7 mouse cellular contexts compared by ENCODE assay signal in the genomic region with DNA sequence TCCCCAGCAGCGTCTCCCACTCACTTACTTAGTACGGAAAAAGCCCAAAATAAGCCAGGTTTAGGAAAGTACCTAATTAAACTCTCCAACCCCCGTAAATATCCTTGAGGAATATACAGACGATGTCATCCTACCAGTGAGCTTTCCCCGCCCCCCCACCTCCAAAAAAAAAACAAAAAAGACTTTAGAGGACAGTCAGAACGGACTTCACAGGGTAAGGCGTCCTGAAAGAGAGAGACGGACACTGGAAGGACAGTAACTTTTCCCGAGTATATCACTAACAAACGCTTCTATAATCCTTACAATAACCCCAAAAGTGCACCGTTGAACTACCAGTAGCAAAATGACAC. TPM values are rescaled to one million over a fixed set of nuclear protein-coding genes. Genes with fewer than 3 reads are reported as not detected.
A peak's percentile ranks its signal among the peaks of the same experiment; 100 is the strongest.
DNase-seq lines count a peak whose midpoint lies in the region; ATAC-seq and TF ChIP-seq lines count a peak whose summit lies in the region.

No protein-coding gene starts in this region.

- H3K36me3 ChIP-seq in neural tube, embryonic 11.5 days (ENCODE audit: control insufficient read depth, insufficient read depth, low read length), result peaks cover 2% of the 10 kb centered on the region; the same call in 1 of the 2 replicates
- peaks cover 15% of the 10 kb centered on the region for H3K36me3 ChIP-seq in forebrain, embryonic 13.5 days (ENCODE audit: poor library complexity, severe bottlenecking)
- peaks cover 17% of the 10 kb centered on the region for H3K36me3 ChIP-seq in liver, embryonic 13.5 days
- 0 out of 2 replicates have a peak, but pooled peaks cover 2% of the 10 kb centered on the region for H3K36me3 ChIP-seq in stomach, postnatal 0 days (ENCODE audit: control insufficient read depth, insufficient read depth, low read length)

- H3K9me3 ChIP-seq in neural tube, embryonic 11.5 days (ENCODE audit: control insufficient read depth, low read length), result no peaks in the 10 kb centered on the region
- H3K9me3 ChIP-seq in forebrain, embryonic 13.5 days (replicated peaks), result no peaks in the 10 kb centered on the region
- H3K9me3 ChIP-seq in liver, embryonic 13.5 days (replicated peaks), result no peaks in the 10 kb centered on the region
- H3K9me3 ChIP-seq in stomach, postnatal 0 days (ENCODE audit: control insufficient read depth, low read length), result no peaks in the 10 kb centered on the region

- intact Hi-C loops in left cerebral cortex, postnatal 14 days (cut with DNase I), result no loop called here

- no peak for TF ChIP-seq CTCF in stomach, postnatal 0 days (IDR thresholded peaks at IDR 0.05; ENCODE audit: low read depth)

- no peak for TF ChIP-seq EP300 in stomach, postnatal 0 days (optimal IDR thresholded peaks at IDR 0.05)

- 11% methylated on average over 11 of the region's 11 CpGs for WGBS in neural tube, embryonic 11.5 days
- 12% methylated on average over 11 of the region's 11 CpGs for WGBS in forebrain, embryonic 13.5 days
- WGBS in liver, embryonic 13.5 days (ENCODE audit: insufficient replicate concordance), result 6% methylated on average over 11 of the region's 11 CpGs
- WGBS in stomach, postnatal 0 days, result 5% methylated on average over 11 of the region's 11 CpGs

- DNase-seq in neural tube, embryonic 11.5 days (ENCODE audit: low spot score), result no peak
- no peak for DNase-seq in neural tube, embryonic 10.5 days (ENCODE audit: extremely low spot score, low spot score)
- DNase-seq in liver, embryonic 13.5 days, result no peak
- DNase-seq in stomach, postnatal 0 days (ENCODE audit: low spot score), result no peak
- DNase-seq in left cerebral cortex, postnatal 14 days (ENCODE audit: low spot score in 2 of 2), result no peak
- DNase-seq in kidney, adult 8-10 months, result no peak

- peak overlapping the region; percentile 85; the same call in 1 of the 2 replicates for H3K9ac ChIP-seq in neural tube, embryonic 11.5 days (ENCODE audit: low read length)
- peak overlapping the region; percentile 90 for H3K9ac ChIP-seq in forebrain, embryonic 13.5 days
- peak overlapping the region; percentile 92 for H3K9ac ChIP-seq in liver, embryonic 13.5 days
- peak overlapping the region; percentile 58 for H3K9ac ChIP-seq in stomach, postnatal 0 days (ENCODE audit: low read length)

- H3K4me1 ChIP-seq in neural tube, embryonic 11.5 days (ENCODE audit: control insufficient read depth, insufficient read depth, low read length), result peaks cover 8% of the 10 kb centered on the region
- H3K4me1 ChIP-seq in forebrain, embryonic 13.5 days, result peaks cover 19% of the 10 kb centered on the region
- H3K4me1 ChIP-seq in liver, embryonic 13.5 days (replicated peaks), result peaks cover 31% of the 10 kb centered on the region
- H3K4me1 ChIP-seq in stomach, postnatal 0 days (replicated peaks; ENCODE audit: control insufficient read depth, insufficient read depth), result no peaks in the 10 kb centered on the region; the same call in 1 of the 2 replicates

- H3K4me3 ChIP-seq in neural tube, embryonic 11.5 days (ENCODE audit: low read depth, low read length), result peak overlapping the region; percentile 80
- H3K4me3 ChIP-seq in forebrain, embryonic 13.5 days, result peak overlapping the region; percentile 81
- H3K4me3 ChIP-seq in liver, embryonic 13.5 days (replicated peaks), result peak overlapping the region; percentile 89
- H3K4me3 ChIP-seq in stomach, postnatal 0 days (ENCODE audit: low read depth, low read length), result peak overlapping the region; percentile 69

- no peak; the same call in 1 of the 2 replicates for ATAC-seq in neural tube, embryonic 11.5 days (ENCODE audit: insufficient read depth, low FRiP score, low TSS enrichment)
- no peak; the same call in 1 of the 2 replicates for ATAC-seq in forebrain, embryonic 13.5 days
- ATAC-seq in liver, embryonic 13.5 days (ENCODE audit: low read depth), result peak; percentile 41
- peak; percentile 8 for ATAC-seq in stomach, postnatal 0 days (ENCODE audit: low FRiP score, low TSS enrichment)

- no peaks in the 10 kb centered on the region for H3K27me3 ChIP-seq in neural tube, embryonic 11.5 days (ENCODE audit: control insufficient read depth, insufficient read depth, low read length)
- peaks cover 5% of the 10 kb centered on the region for H3K27me3 ChIP-seq in forebrain, embryonic 13.5 days
- H3K27me3 ChIP-seq in liver, embryonic 13.5 days, result peaks cover 23% of the 10 kb centered on the region
- no peaks in the 10 kb centered on the region for H3K27me3 ChIP-seq in stomach, postnatal 0 days (ENCODE audit: control insufficient read depth, insufficient read depth, low read length)

- H3K4me2 ChIP-seq in neural tube, embryonic 11.5 days (ENCODE audit: low read depth), result peak overlapping the region; percentile 49
- peak overlapping the region; percentile 89 for H3K4me2 ChIP-seq in forebrain, embryonic 13.5 days
- H3K4me2 ChIP-seq in liver, embryonic 13.5 days, result peak overlapping the region; percentile 88
- peak overlapping the region; percentile 56 for H3K4me2 ChIP-seq in stomach, postnatal 0 days (replicated peaks; ENCODE audit: low read depth)

- no peak overlapping the region for H3K27ac ChIP-seq in neural tube, embryonic 11.5 days (ENCODE audit: low read depth, low read length)
- no peak overlapping the region for H3K27ac ChIP-seq in forebrain, embryonic 13.5 days
- peak overlapping the region; percentile 82; the same call in 1 of the 2 replicates for H3K27ac ChIP-seq in liver, embryonic 13.5 days
- H3K27ac ChIP-seq in stomach, postnatal 0 days (replicated peaks), result peak overlapping the region; percentile 67

RNA-seq across cellular contexts. Expression of a gene that starts 0.3 kb away (rescaled TPM):
- polyA plus RNA-seq in neural tube, embryonic 11.5 days (2014; fragmentation: Nextera tagmentation; extraction: Ambion mirVana), result 84.7 and 86.7 TPM in 2 replicates
- 64.1 and 66.5 TPM in 2 replicates for polyA plus RNA-seq in forebrain, embryonic 13.5 days (2015; fragmentation: Nextera tagmentation; extraction: Ambion mirVana)
- 60.9 and 61.9 TPM in 2 replicates for polyA plus RNA-seq in liver, embryonic 13.5 days (2015; fragmentation: Nextera tagmentation; extraction: Ambion mirVana)
- polyA plus RNA-seq in stomach, postnatal 0 days (2015; fragmentation: Nextera tagmentation; extraction: Ambion mirVana), result 21.1 and 21.7 TPM in 2 replicates
- 10 to 100 TPM; 17.5 to 18.8 TPM for total RNA-seq in left cerebral cortex, postnatal 14 days (2021)

RNA-seq across cellular contexts. Expression of a gene that starts 16.1 kb away (rescaled TPM):
- polyA plus RNA-seq in neural tube, embryonic 11.5 days (2014; fragmentation: Nextera tagmentation; extraction: Ambion mirVana), result 0.70 and 0.96 TPM in 2 replicates
- 0.15 and 0.18 TPM in 2 replicates for polyA plus RNA-seq in forebrain, embryonic 13.5 days (2015; fragmentation: Nextera tagmentation; extraction: Ambion mirVana)
- 0.07 and 0.09 TPM in 2 replicates for polyA plus RNA-seq in liver, embryonic 13.5 days (2015; fragmentation: Nextera tagmentation; extraction: Ambion mirVana)
- 0.40 and 0.41 TPM in 2 replicates for polyA plus RNA-seq in stomach, postnatal 0 days (2015; fragmentation: Nextera tagmentation; extraction: Ambion mirVana)
- under 1 TPM; 0.26 to 0.53 TPM for total RNA-seq in left cerebral cortex, postnatal 14 days (2021)

RNA-seq across cellular contexts. Expression of a gene that starts 19.4 kb away (rescaled TPM):
- polyA plus RNA-seq in neural tube, embryonic 11.5 days (2014; fragmentation: Nextera tagmentation; extraction: Ambion mirVana), result 92.9 and 102 TPM in 2 replicates
- 116 and 126 TPM in 2 replicates for polyA plus RNA-seq in forebrain, embryonic 13.5 days (2015; fragmentation: Nextera tagmentation; extraction: Ambion mirVana)
- polyA plus RNA-seq in liver, embryonic 13.5 days (2015; fragmentation: Nextera tagmentation; extraction: Ambion mirVana), result 46.0 and 48.6 TPM in 2 replicates
- polyA plus RNA-seq in stomach, postnatal 0 days (2015; fragmentation: Nextera tagmentation; extraction: Ambion mirVana), result 39.7 and 44.8 TPM in 2 replicates
- total RNA-seq in left cerebral cortex, postnatal 14 days (2021), result 10 to 100 TPM; 48.2 to 51.4 TPM

RNA-seq across cellular contexts. Expression of a gene that starts 25.0 kb away (rescaled TPM):
- polyA plus RNA-seq in neural tube, embryonic 11.5 days (2014; fragmentation: Nextera tagmentation; extraction: Ambion mirVana), result 386 and 396 TPM in 2 replicates
- 470 and 502 TPM in 2 replicates for polyA plus RNA-seq in forebrain, embryonic 13.5 days (2015; fragmentation: Nextera tagmentation; extraction: Ambion mirVana)
- polyA plus RNA-seq in liver, embryonic 13.5 days (2015; fragmentation: Nextera tagmentation; extraction: Ambion mirVana), result 133 and 151 TPM in 2 replicates
- 321 and 336 TPM in 2 replicates for polyA plus RNA-seq in stomach, postnatal 0 days (2015; fragmentation: Nextera tagmentation; extraction: Ambion mirVana)
- total RNA-seq in left cerebral cortex, postnatal 14 days (2021), result 100 to 1,000 TPM; 313 to 315 TPM

RNA-seq across cellular contexts. Expression of a gene that starts 54.9 kb away (rescaled TPM):
- 36.2 and 37.9 TPM in 2 replicates for polyA plus RNA-seq in neural tube, embryonic 11.5 days (2014; fragmentation: Nextera tagmentation; extraction: Ambion mirVana)
- polyA plus RNA-seq in forebrain, embryonic 13.5 days (2015; fragmentation: Nextera tagmentation; extraction: Ambion mirVana), result 19.7 and 27.3 TPM in 2 replicates
- 23.3 and 26.3 TPM in 2 replicates for polyA plus RNA-seq in liver, embryonic 13.5 days (2015; fragmentation: Nextera tagmentation; extraction: Ambion mirVana)
- polyA plus RNA-seq in stomach, postnatal 0 days (2015; fragmentation: Nextera tagmentation; extraction: Ambion mirVana), result 2.2 and 4.0 TPM in 2 replicates
- total RNA-seq in left cerebral cortex, postnatal 14 days (2021), result 1 to 10 TPM; 1.8 to 2.3 TPM

Comparison
In these comparisons a context has a peak if more than half of its experiments do, and no peak if none do; other contexts are left out.
1. ATAC-seq: peak in liver, embryonic 13.5 days (single experiment) and stomach, postnatal 0 days (single experiment); none in neural tube, embryonic 11.5 days (single experiment) and forebrain, embryonic 13.5 days (single experiment).
2. H3K27ac ChIP-seq: peak in liver, embryonic 13.5 days (single experiment) and stomach, postnatal 0 days (single experiment); none in neural tube, embryonic 11.5 days (single experiment) and forebrain, embryonic 13.5 days (single experiment).
3. Peak in every context shown above with its lines, with median percentiles within 50 percentile points of each other: H3K4me2 ChIP-seq, H3K4me3 ChIP-seq and H3K9ac ChIP-seq.